In the genomic region with DNA sequence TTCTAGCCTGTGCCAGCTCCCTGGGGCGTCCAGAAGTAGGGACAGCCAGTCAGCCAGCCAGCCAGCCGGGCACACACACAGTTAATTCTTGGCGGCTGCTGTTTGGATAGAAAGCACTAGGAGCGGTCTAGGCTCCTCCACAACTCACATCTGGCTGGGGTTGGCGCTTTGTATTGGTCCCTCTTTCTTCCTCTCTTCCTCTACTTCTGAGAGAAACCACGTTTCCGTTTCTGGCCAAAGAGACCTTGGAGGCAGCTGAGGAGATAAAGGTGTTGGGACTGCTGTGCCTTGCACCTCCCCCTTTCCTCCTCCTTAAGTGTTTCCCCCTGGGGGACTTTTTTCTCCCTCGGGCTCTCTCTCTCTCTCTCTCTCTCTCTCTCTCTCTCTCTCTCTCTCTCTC, we compare ENCODE assay signal across 9 mouse cellular contexts. TPM values are rescaled to one million over a fixed set of nuclear protein-coding genes. Genes with fewer than 3 reads are reported as not detected.
A peak's percentile ranks its signal among the peaks of the same experiment; 100 is the strongest.
DNase-seq lines count a peak whose midpoint lies in the region; ATAC-seq lines count a peak whose summit lies in the region.
"Had no signal": no experiment of that assay in that cellular context is flagged by ENCODE, and none has a peak within 500 bp of the region (broad histone marks: within the 10 kb centered on the region; RNA-seq: fewer than 3 reads in every experiment).

A gene (plus strand): TSS at position 218 of the 400 bp plus-strand sequence.

- H3K4me2 ChIP-seq in lung, embryonic 15.5 days: peak within 1 kb of the TSS; percentile 58
- peak within 1 kb of the TSS; percentile 57 for H3K4me2 ChIP-seq in heart, embryonic 14.5 days (ENCODE audit: low read length)
- H3K4me2 ChIP-seq in liver, embryonic 12.5 days: peak within 1 kb of the TSS; percentile 38

- H3K9me3 ChIP-seq in lung, embryonic 15.5 days: no peaks in the 10 kb centered on the region
- H3K9me3 ChIP-seq in heart, embryonic 14.5 days (ENCODE audit: control insufficient read depth, low read length): no peaks in the 10 kb centered on the region
- no peaks in the 10 kb centered on the region for H3K9me3 ChIP-seq in liver, embryonic 12.5 days (replicated peaks)

- peak within 1 kb of the TSS; percentile 72 for H3K27ac ChIP-seq in lung, embryonic 15.5 days
- peak within 1 kb of the TSS; percentile 47 to 70 for H3K27ac ChIP-seq in heart, embryonic 14.5 days (replicated peaks in 1 of 2; ENCODE audit: control insufficient read depth in 1 of 2, insufficient read depth in 1 of 2, low read depth in 2 of 2, low read length in 2 of 2)
- H3K27ac ChIP-seq in liver, embryonic 12.5 days: peak within 1 kb of the TSS; percentile 28; the same call in 1 of the 2 replicates

- peak within 1 kb of the TSS; percentile 28; the same call in 1 of the 2 replicates for H3K9ac ChIP-seq in lung, embryonic 15.5 days
- H3K9ac ChIP-seq in heart, embryonic 14.5 days (ENCODE audit: low read length): peak within 1 kb of the TSS; percentile 53; the same call in 1 of the 2 replicates
- peak within 1 kb of the TSS; percentile 29; the same call in 1 of the 2 replicates for H3K9ac ChIP-seq in liver, embryonic 12.5 days

- no peak for DNase-seq in lung, adult 18-20 months
- peak; percentile 61 for DNase-seq in embryo, embryonic 11 days
- peak; percentile 41 to 43 for DNase-seq in thymus, postnatal 10 days (ENCODE audit: low spot score in 2 of 2)
- DNase-seq in frontal cortex, postnatal 10 days (ENCODE audit: low spot score in 2 of 2): no peak

- H3K36me3 ChIP-seq in lung, embryonic 15.5 days: no peaks in the 10 kb centered on the region
- H3K36me3 ChIP-seq in heart, embryonic 14.5 days (ENCODE audit: control insufficient read depth, insufficient read depth, low read length): no peaks in the 10 kb centered on the region
- no peaks in the 10 kb centered on the region for H3K36me3 ChIP-seq in liver, embryonic 12.5 days

- WGBS in lung, embryonic 15.5 days: under 1% methylated on average over 8 of the region's 8 CpGs
- 1% methylated on average over 8 of the region's 8 CpGs for WGBS in heart, embryonic 14.5 days
- WGBS in liver, embryonic 12.5 days (ENCODE audit: insufficient replicate concordance): under 1% methylated on average over 8 of the region's 8 CpGs

- peaks cover 64% of the 10 kb centered on the region for H3K4me1 ChIP-seq in lung, embryonic 15.5 days
- H3K4me1 ChIP-seq in heart, embryonic 14.5 days (ENCODE audit: control insufficient read depth in 2 of 2, insufficient read depth in 2 of 2, low read length in 2 of 2): peaks cover 29 to 38% of the 10 kb centered on the region in 2 experiments; a peak in 3 of 4 replicates
- peaks cover 24% of the 10 kb centered on the region for H3K4me1 ChIP-seq in liver, embryonic 12.5 days

- H3K27me3 ChIP-seq in lung, embryonic 15.5 days: no peaks in the 10 kb centered on the region
- peaks cover 5% of the 10 kb centered on the region; the same call in 1 of the 2 replicates for H3K27me3 ChIP-seq in heart, embryonic 14.5 days (ENCODE audit: control insufficient read depth, insufficient read depth, low read length)
- peaks cover 54% of the 10 kb centered on the region for H3K27me3 ChIP-seq in liver, embryonic 12.5 days (replicated peaks)

- peak within 1 kb of the TSS; percentile 35 for H3K4me3 ChIP-seq in lung, embryonic 15.5 days
- peak within 1 kb of the TSS; percentile 28 to 39 for H3K4me3 ChIP-seq in heart, embryonic 14.5 days (ENCODE audit: control insufficient read depth in 1 of 2, insufficient read depth in 1 of 2, low read depth in 1 of 2, low read length in 2 of 2)
- H3K4me3 ChIP-seq in liver, embryonic 12.5 days: peak within 1 kb of the TSS; percentile 15; the same call in 1 of the 2 replicates

- ATAC-seq in lung, embryonic 15.5 days (ENCODE audit: borderline replicate concordance, extremely low read depth, low FRiP score, low TSS enrichment): peak; percentile 32; the same call in 1 of the 2 replicates
- no peak for ATAC-seq in heart, embryonic 14.5 days (ENCODE audit: insufficient number of reproducible peaks, insufficient read depth, low FRiP score, low read depth)
- no peak for ATAC-seq in liver, embryonic 12.5 days
- no peak for ATAC-seq in erythroblast, adult 5-6 weeks (replicated peaks; ENCODE audit: low FRiP score, poor library complexity, severe bottlenecking)

RNA-seq across cellular contexts. Expression of the gene that starts here (rescaled TPM):
- polyA plus RNA-seq in lung, embryonic 15.5 days (2015; fragmentation: Nextera tagmentation; extraction: Ambion mirVana): 6.9 and 7.6 TPM in 2 replicates
- polyA plus RNA-seq in heart, embryonic 14.5 days (2014; fragmentation: Nextera tagmentation; extraction: Ambion mirVana): 7.3 and 7.5 TPM in 2 replicates
- polyA plus RNA-seq in liver, embryonic 12.5 days (2016; fragmentation: Nextera tagmentation; extraction: Ambion mirVana): 1.8 and 2.2 TPM in 2 replicates
- total RNA-seq in erythroblast, adult 5-6 weeks (2015; ENCODE audit: low replicate concordance): not detected in 2 replicates
- total RNA-seq in erythroblast, adult 5-6 weeks (2017; ENCODE audit: low replicate concordance): not detected in 2 replicates
- total RNA-seq: neutrophil, adult 5-6 weeks had no signal

Comparison
In these comparisons a context has a peak if more than half of its experiments do, and no peak if none do; other contexts are left out.
1. DNase-seq: peak in embryo, embryonic 11 days (single experiment) and thymus, postnatal 10 days (2 of 2); none in lung, adult 18-20 months (0 of 2) and frontal cortex, postnatal 10 days (0 of 2).
2. Peak in every context shown above with its lines, with median percentiles within 50 percentile points of each other: H3K27ac ChIP-seq, H3K4me2 ChIP-seq, H3K4me3 ChIP-seq and H3K9ac ChIP-seq.